Mouse (Mus musculus) kidney, postnatal 0 days (tissue): ENCODE results near the gene Ldlrad2. TPM values are rescaled to one million over a fixed set of nuclear protein-coding genes. Genes with fewer than 3 reads are reported as not detected.
"Not testable (repeated sequence)": the region's sequence is repeated elsewhere in the genome, so short reads cannot be mapped to it uniquely, and the experiment has no call there.

Source experiments
- ATAC-seq: fragments of 200-750 bp; cut with Nextera tagmentation; replicated peaks from 2 replicates; pipeline ENCODE4 v1.8.0; 2017; ENCODE audit warnings: low read depth, moderate number of reproducible peaks, moderate TSS enrichment, moderate library complexity; ENCODE audit not compliant: low FRiP score
- DNase-seq: peaks from one replicate; pipeline ENCODE4 v3.0.0-alpha.2; 2016; ENCODE audit warnings: low spot score
- H3K27ac ChIP-seq: fragments of 300-500 bp; sonication (generic); 2 replicates; pipeline ENCODE4 v1.5.1; 2014; ENCODE audit warnings: mild to moderate bottlenecking
- H3K27me3 ChIP-seq: fragments of 300-500 bp; sonication (generic); 2 replicates; pipeline ENCODE4 v1.6.1; 2014; ENCODE audit warnings: low read length, mixed read lengths; ENCODE audit not compliant: insufficient read depth
- H3K36me3 ChIP-seq: fragments of 300-500 bp; sonication (generic); 2 replicates; pipeline ENCODE4 v1.6.1; 2014; ENCODE audit warnings: low read length, mixed read lengths; ENCODE audit not compliant: insufficient read depth
- H3K4me1 ChIP-seq: fragments of 300-500 bp; sonication (generic); replicated peaks from 2 replicates; pipeline ENCODE4 v1.6.1; 2014; ENCODE audit warnings: antibody characterized with exemption, low read length, mixed read lengths; ENCODE audit not compliant: insufficient read depth
- H3K4me2 ChIP-seq: fragments of 300-500 bp; sonication (generic); 2 replicates; pipeline ENCODE4 v1.6.1; 2014; ENCODE audit warnings: mild to moderate bottlenecking, low read length, moderate library complexity, mixed read lengths
- H3K4me3 ChIP-seq: fragments of 300-500 bp; sonication (generic); replicated peaks from 2 replicates; pipeline ENCODE4 v1.5.1; 2014; ENCODE audit warnings: low read depth, low read length
- H3K9ac ChIP-seq: fragments of 300-500 bp; sonication (generic); 2 replicates; pipeline ENCODE4 v1.6.1; 2014; ENCODE audit warnings: low read depth, low read length
- H3K9me3 ChIP-seq: fragments of 300-500 bp; sonication (generic); replicated peaks from 2 replicates; pipeline ENCODE4 v1.6.1; 2016; ENCODE audit warnings: low read length, inconsistent platforms, mixed read lengths
- CTCF ChIP-seq: IDR thresholded peaks from 2 replicates; pipeline ENCODE4 v1.5.1; 2016; ENCODE audit warnings: antibody characterized with exemption, low read depth, mild to moderate bottlenecking, moderate library complexity
- WGBS: fragments of 180-500 bp; shearing (Covaris S2); extraction: QIAGEN DNeasy Blood & Tissue Kit; methylation state at CpG from one replicate; pipeline ENCODE4 v1.1.7; 2014; 5-methylcytosine and 5-hydroxymethylcytosine counted together
- polyA plus RNA-seq: library from polyadenylated mRNA; unstranded; fragments of >200 nt; fragmentation: Nextera tagmentation; extraction: Ambion mirVana; gene quantifications from 2 replicates; pipeline ENCODE4 v1.2.1, GENCODE M21; 2015

Gene Ldlrad2
- polyA plus RNA-seq, 1 experiment from 2014 or later, result not detected

DNA sequence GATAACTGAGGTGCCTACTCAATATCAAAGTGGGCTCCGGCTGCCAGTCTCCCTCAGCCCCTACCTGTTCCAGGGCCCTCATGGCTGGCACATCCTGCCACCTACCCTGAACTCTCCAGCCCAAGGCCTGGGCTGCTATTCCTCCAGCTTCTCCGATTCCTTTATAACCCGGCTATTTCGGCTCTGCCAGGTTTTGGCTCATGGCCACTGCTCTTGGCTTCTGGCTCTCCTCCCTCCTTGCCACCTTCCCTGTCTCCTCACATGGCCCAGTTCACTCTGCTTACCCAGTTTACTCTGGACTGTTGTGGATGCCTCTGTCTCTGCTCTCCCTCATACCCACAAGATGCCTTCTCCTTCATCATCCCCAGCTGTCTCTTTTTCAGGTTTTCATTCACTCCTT is 16.6 kb upstream of the Ldlrad2 start:
- H3K27ac ChIP-seq, result no peak overlapping the region
- H3K9ac ChIP-seq, result no peak overlapping the region
- WGBS, result 86% methylated on average over 4 of the region's 4 CpGs
- no peak overlapping the region for H3K4me2 ChIP-seq
- no peak for TF ChIP-seq CTCF
- no peak for ATAC-seq
- no peaks in the 10 kb centered on the region for H3K9me3 ChIP-seq
- peaks cover 7% of the 10 kb centered on the region for H3K4me1 ChIP-seq
- H3K4me3 ChIP-seq, result no peak overlapping the region
- no peak for DNase-seq
- H3K27me3 ChIP-seq, result no peaks in the 10 kb centered on the region
- no peaks in the 10 kb centered on the region for H3K36me3 ChIP-seq

DNA sequence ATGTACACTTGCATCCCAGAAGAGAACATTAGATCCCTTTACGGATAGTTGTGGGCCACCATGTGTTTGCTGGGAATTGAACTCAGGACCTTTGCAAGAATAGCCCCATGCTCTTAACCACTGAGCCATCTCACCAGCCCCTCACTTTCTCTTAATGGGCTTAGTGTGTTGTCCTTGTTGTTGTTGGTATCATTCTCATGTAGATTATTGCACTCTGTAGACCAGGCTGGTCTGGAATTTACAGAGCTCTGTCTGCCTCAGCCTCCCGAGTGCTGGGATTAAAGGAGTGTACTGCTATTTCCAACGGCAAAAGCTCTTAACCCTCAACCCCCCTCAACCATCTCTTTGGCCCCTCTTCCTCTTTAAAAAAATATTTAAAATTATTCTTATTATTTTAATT is 15.2 kb upstream of the Ldlrad2 start:
- DNase-seq (no peak), ATAC-seq (no peak)
- WGBS, result 85% methylated on average over 3 of the region's 3 CpGs
- Histone ChIP-seq H3K9ac (no peak overlapping the region), H3K9me3 (no peaks in the 10 kb centered on the region), H3K36me3 (no peaks in the 10 kb centered on the region), H3K27me3 (no peaks in the 10 kb centered on the region), H3K4me2 (no peak overlapping the region), H3K4me1 (no peaks in the 10 kb centered on the region), H3K27ac (no peak overlapping the region), H3K4me3 (no peak overlapping the region)
- no peak for TF ChIP-seq CTCF

DNA sequence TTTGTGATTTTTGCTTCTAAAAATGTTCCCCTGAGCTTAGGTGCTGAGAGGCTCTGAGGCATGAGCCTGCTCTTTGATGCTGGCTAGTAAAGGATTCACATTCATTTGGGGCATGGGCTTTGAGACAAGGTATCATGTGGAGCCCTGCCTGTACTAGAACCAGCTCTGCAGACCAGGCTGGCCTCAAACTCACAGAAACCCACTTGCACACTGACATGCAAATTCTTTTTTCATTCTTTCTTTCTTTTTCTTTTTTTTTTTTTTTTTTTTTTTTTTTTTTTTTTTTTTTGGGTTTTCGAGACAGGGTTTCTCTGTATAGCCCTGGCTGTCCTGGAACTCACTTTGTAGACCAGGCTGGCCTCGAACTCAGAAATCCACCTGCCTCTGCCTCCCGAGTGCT is 14.7 kb upstream of the Ldlrad2 start:
- H3K4me1 ChIP-seq, H3K4me3 ChIP-seq, H3K9ac ChIP-seq, H3K9me3 ChIP-seq, ATAC-seq, H3K36me3 ChIP-seq, DNase-seq, H3K27ac ChIP-seq, H3K27me3 ChIP-seq, H3K4me2 ChIP-seq: not testable (repeated sequence)
- 93% methylated on average over 2 of the region's 3 CpGs for WGBS

DNA sequence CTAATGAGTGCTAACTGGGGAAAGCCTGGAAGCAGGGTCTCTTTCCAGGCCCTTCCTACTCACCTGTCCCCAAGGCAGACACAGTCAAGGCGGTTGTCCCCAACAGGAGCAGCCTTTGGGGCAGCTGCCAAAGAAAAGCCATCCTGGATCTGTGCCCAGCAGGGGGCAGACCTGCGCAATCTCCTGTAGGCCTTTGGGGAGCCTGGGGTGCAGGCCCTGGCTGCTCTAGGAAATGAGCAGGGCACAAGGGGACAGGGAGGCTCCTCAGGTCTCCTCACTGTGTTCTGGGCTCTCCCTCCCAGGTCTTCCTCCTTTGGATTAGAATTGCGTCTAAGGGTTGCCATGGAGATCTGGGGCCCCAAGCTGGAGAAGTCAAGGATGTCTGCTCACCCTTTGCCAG is 7.4 kb upstream of the Ldlrad2 start:
- no peak for DNase-seq
- 36% methylated on average over 3 of the region's 3 CpGs for WGBS
- ATAC-seq, result no peak

DNA sequence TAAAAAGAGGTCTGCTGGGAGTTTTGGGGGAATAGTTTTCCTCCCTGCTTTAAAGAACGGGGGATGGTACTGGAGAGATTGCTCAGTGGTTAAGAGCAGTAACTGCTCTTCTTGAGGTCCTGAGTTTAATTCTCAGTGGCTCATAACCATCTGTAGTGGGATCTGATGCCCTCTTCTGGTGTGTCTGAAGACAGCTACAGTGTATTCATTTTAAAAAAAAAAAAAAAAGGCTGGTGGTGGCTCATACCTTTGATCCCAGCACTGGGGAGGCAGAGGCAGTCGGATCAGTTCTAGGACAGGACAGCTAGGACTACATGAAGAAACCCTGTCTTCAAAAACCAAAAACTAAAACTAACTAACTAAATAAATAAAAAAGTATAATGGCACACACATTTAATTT is 5.9 kb upstream of the Ldlrad2 start:
- H3K9ac ChIP-seq, result no peak overlapping the region
- DNase-seq, result peak; percentile 41
- no peak overlapping the region for H3K4me2 ChIP-seq
- no peak for TF ChIP-seq CTCF
- no peak for ATAC-seq
- H3K36me3 ChIP-seq, result no peaks in the 10 kb centered on the region
- no peaks in the 10 kb centered on the region for H3K27me3 ChIP-seq
- 65% methylated on average over 2 of the region's 2 CpGs for WGBS
- no peak overlapping the region for H3K27ac ChIP-seq
- H3K9me3 ChIP-seq, result no peaks in the 10 kb centered on the region
- no peak overlapping the region for H3K4me3 ChIP-seq
- H3K4me1 ChIP-seq, result peaks cover 4% of the 10 kb centered on the region; the same call in 1 of the 2 replicates

More for the DNA sequence above, 7.4 kb upstream of the Ldlrad2 start:
- Histone ChIP-seq H3K27me3 (no peaks in the 10 kb centered on the region), H3K4me3 (no peak overlapping the region), H3K4me2 (no peak overlapping the region), H3K27ac (no peak overlapping the region), H3K9me3 (no peaks in the 10 kb centered on the region), H3K4me1 (peaks cover 4% of the 10 kb centered on the region; the same call in 1 of the 2 replicates), H3K9ac (no peak overlapping the region), H3K36me3 (no peaks in the 10 kb centered on the region)
- peak; percentile 55 for TF ChIP-seq CTCF

DNA sequence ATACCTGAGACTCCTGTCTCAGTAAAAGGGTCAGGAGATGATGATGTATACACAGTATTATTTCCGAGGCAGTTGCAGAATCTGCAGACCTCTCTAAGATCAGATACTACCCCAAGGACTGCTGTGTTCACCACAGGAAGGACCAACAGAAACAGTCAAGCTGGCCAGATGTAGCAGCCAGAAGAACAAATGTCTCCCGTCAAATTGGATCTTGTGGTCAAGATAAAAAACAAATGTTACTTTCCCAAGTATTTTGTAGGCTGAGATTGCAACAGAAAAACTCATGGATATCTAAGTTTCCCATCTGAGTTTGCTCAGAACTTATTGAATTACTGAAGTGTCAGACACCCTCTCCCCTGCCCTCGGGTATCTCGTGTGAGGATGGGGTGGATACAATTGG is 5.4 kb upstream of the Ldlrad2 start:
- Histone ChIP-seq H3K4me2 (no peak overlapping the region), H3K4me1 (peaks cover 4% of the 10 kb centered on the region; the same call in 1 of the 2 replicates), H3K9ac (no peak overlapping the region), H3K9me3 (no peaks in the 10 kb centered on the region), H3K27me3 (no peaks in the 10 kb centered on the region), H3K27ac (no peak overlapping the region), H3K4me3 (no peak overlapping the region), H3K36me3 (no peaks in the 10 kb centered on the region)
- WGBS, result 42% methylated on average over 4 of the region's 4 CpGs
- TF ChIP-seq CTCF, result no peak
- peak; percentile 75 for DNase-seq
- ATAC-seq, result no peak

DNA sequence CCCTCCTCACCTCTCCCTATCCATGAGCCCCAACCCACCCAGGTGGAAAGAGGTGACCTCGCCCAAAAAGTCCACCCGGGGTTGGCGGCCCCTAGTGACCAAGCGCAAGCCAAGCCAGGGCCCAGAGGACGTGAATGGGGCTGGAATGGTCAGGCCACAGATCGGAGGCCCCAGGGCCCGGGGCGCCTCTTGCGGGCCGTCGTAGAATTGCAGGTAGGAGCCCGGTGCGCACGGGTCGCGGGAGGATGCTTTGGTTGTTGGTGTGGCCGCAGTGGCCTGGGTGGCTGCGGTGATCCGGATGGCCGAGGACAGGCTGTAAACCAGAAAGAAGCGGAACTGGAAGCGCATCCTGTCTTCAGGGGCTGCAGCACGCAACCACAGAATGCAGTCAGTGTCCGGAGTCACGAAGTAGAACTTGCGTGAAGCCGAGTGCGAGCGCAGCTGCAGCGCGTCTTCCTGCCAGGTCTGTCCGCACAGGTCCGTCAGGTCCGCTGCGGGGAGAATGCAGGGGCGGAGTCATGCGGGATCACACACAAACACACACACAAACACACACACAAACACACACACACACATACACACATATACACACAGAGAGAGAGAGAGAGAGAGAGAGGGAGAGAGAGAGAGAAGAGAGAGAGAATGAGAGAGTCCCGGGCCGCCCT is 3.9 kb upstream of the Ldlrad2 start:
- Histone ChIP-seq H3K9ac (no peak overlapping the region), H3K27ac (no peak overlapping the region), H3K27me3 (no peaks in the 10 kb centered on the region), H3K4me3 (peak overlapping the region; percentile 26; the same call in 1 of the 2 replicates), H3K9me3 (no peaks in the 10 kb centered on the region), H3K4me2 (peak overlapping the region; percentile 59), H3K4me1 (peaks cover 4% of the 10 kb centered on the region; the same call in 1 of the 2 replicates), H3K36me3 (no peaks in the 10 kb centered on the region)
- ATAC-seq (peak; percentile 67), DNase-seq (peak; percentile 77)
- WGBS, result 4% methylated on average over 39 of the region's 39 CpGs
- peak; percentile 77 for TF ChIP-seq CTCF
